Mouse (Mus musculus) neural tube, embryonic 12.5 days (tissue): ENCODE measurements around the gene Gm12216. TPM values are rescaled to one million over a fixed set of nuclear protein-coding genes. Genes with fewer than 3 reads are reported as not detected.
A peak's percentile ranks its signal among the peaks of the same experiment; 100 is the strongest.

Experiments
- ATAC-seq: fragments of 200-750 bp; cut with Nextera tagmentation; 2 replicates; pipeline ENCODE4 v1.8.0; 2017; ENCODE audit warnings: low read depth, mild to moderate bottlenecking, moderate TSS enrichment, moderate library complexity; ENCODE audit not compliant: low FRiP score
- H3K27ac ChIP-seq: fragments of 300-500 bp; sonication (generic); 2 replicates; pipeline ENCODE4 v1.5.1; 2016
- H3K27me3 ChIP-seq: fragments of 300-500 bp; sonication (generic); replicated peaks from 2 replicates; pipeline ENCODE4 v1.6.1; 2016; ENCODE audit warnings: mild to moderate bottlenecking
- H3K36me3 ChIP-seq: fragments of 300-500 bp; sonication (generic); 2 replicates; pipeline ENCODE4 v1.6.1; 2016; ENCODE audit warnings: mild to moderate bottlenecking
- H3K4me1 ChIP-seq: fragments of 300-500 bp; sonication (generic); 2 replicates; pipeline ENCODE4 v1.6.1; 2016
- H3K4me2 ChIP-seq: fragments of 300-500 bp; sonication (generic); replicated peaks from 2 replicates; pipeline ENCODE4 v1.6.1; 2016; ENCODE audit warnings: mild to moderate bottlenecking
- H3K4me3 ChIP-seq: fragments of 300-500 bp; sonication (generic); 2 replicates; pipeline ENCODE4 v1.5.1; 2016
- H3K9ac ChIP-seq: fragments of 300-500 bp; sonication (generic); 2 replicates; pipeline ENCODE4 v1.6.1; 2016; ENCODE audit warnings: mild to moderate bottlenecking
- H3K9me3 ChIP-seq: fragments of 300-500 bp; sonication (generic); 2 replicates; pipeline ENCODE4 v1.6.1; 2016; ENCODE audit warnings: mild to moderate bottlenecking
- WGBS: fragments of 180-500 bp; shearing (Covaris S2); methylation state at CpG from one replicate; pipeline ENCODE4 v1.1.7; 2016; 5-methylcytosine and 5-hydroxymethylcytosine counted together
- microRNA-seq: library from miRNA; unstranded; fragments of <30 nt; microRNA quantifications from one replicate; pipeline ENCODE4, GENCODE M21; 2017
- polyA plus RNA-seq: library from polyadenylated mRNA; unstranded; fragments of >200 nt; fragmentation: Nextera tagmentation; extraction: Ambion mirVana; gene quantifications from 2 replicates; pipeline ENCODE4 v1.2.1, GENCODE M21; 2016

The Gm12216 gene
- polyA plus RNA-seq, 1 experiment from 2014 or later: not detected

- H3K27ac ChIP-seq: no peak overlapping the region
- peak overlapping the region; percentile 35; the same call in 1 of the 2 replicates for H3K9ac ChIP-seq
- H3K36me3 ChIP-seq: no peaks in the 10 kb centered on the region
- no peaks in the 10 kb centered on the region for H3K9me3 ChIP-seq
- peak; percentile 71 for ATAC-seq
- no peak overlapping the region for H3K4me3 ChIP-seq
- peak overlapping the region; percentile 50 for H3K4me2 ChIP-seq
- 25% methylated on average over 17 of the region's 17 CpGs for WGBS
- H3K4me1 ChIP-seq: no peaks in the 10 kb centered on the region
- H3K27me3 ChIP-seq: no peaks in the 10 kb centered on the region
Measured at GRCm38 (mm10) chr11:53735682-53736245, 123.3 kb downstream of the Gm12216 start.

GRCm38 (mm10) chr11:53734970-53735681 lies 123.9 kb downstream of the Gm12216 start:
- Histone ChIP-seq H3K4me1 (no peaks in the 10 kb centered on the region), H3K9me3 (no peaks in the 10 kb centered on the region), H3K27me3 (no peaks in the 10 kb centered on the region), H3K36me3 (no peaks in the 10 kb centered on the region), H3K9ac (no peak overlapping the region), H3K27ac (no peak overlapping the region), H3K4me3 (no peak overlapping the region), H3K4me2 (no peak overlapping the region)
- no peak for ATAC-seq
- WGBS: 74% methylated on average over 18 of the region's 18 CpGs

- Histone ChIP-seq H3K27ac (no peak overlapping the region), H3K27me3 (no peaks in the 10 kb centered on the region), H3K4me1 (no peaks in the 10 kb centered on the region), H3K9ac (no peak overlapping the region), H3K4me3 (no peak overlapping the region), H3K36me3 (no peaks in the 10 kb centered on the region), H3K9me3 (no peaks in the 10 kb centered on the region), H3K4me2 (no peak overlapping the region)
- ATAC-seq: no peak
- WGBS: 85% methylated on average over 2 of the region's 2 CpGs
Measured at GRCm38 (mm10) chr11:53734431-53734830, 124.6 kb downstream of the Gm12216 start.

- H3K4me1 ChIP-seq: no peaks in the 10 kb centered on the region
- no peaks in the 10 kb centered on the region for H3K9me3 ChIP-seq
- no peak overlapping the region for H3K9ac ChIP-seq
- H3K4me3 ChIP-seq: no peak overlapping the region
- ATAC-seq: no peak
- H3K4me2 ChIP-seq: no peak overlapping the region
- H3K27ac ChIP-seq: no peak overlapping the region
- no peaks in the 10 kb centered on the region for H3K36me3 ChIP-seq
- H3K27me3 ChIP-seq: no peaks in the 10 kb centered on the region
- 88% methylated on average over 7 of the region's 7 CpGs for WGBS
Measured at GRCm38 (mm10) chr11:53733824-53734223, 125.2 kb downstream of the Gm12216 start.

Small RNA genes lying within 50 kb of the gene (microRNA-seq; reads per million reads assigned to microRNA genes)
- not detected for gene Mir7671

Other genes with a start within 250 kb of the Gm12216 start
- gene Il4, start 240.6 kb downstream of the Gm12216 start, polyA plus RNA-seq: 2.3 and 3.4 TPM in 2 replicates
- gene Il13, start 224.6 kb downstream of the Gm12216 start, polyA plus RNA-seq: not detected in 2 replicates
- gene Rad50, start 151.9 kb downstream of the Gm12216 start, polyA plus RNA-seq: 15.4 and 18.2 TPM in 2 replicates
- gene Il5, start 138.5 kb downstream of the Gm12216 start, polyA plus RNA-seq: not detected in 2 replicates
- 3.3 and 4.5 TPM in 2 replicates for gene Irf1, start 89.2 kb downstream of the Gm12216 start, polyA plus RNA-seq
- gene Gm17334, start 86.1 kb downstream of the Gm12216 start, polyA plus RNA-seq: not detected in 2 replicates
- gene Slc22a5, start 32.4 kb upstream of the Gm12216 start, polyA plus RNA-seq: 7.4 and 7.6 TPM in 2 replicates
- gene Slc22a21, start 121.1 kb upstream of the Gm12216 start, polyA plus RNA-seq: 1.8 and 2.3 TPM in 2 replicates
- gene Slc22a4, start 168.8 kb upstream of the Gm12216 start, polyA plus RNA-seq: 1.5 and 2.3 TPM in 2 replicates
- gene Pdlim4, start 209.8 kb upstream of the Gm12216 start, polyA plus RNA-seq: 46.1 and 51.4 TPM in 2 replicates
- 15.2 and 17.3 TPM in 2 replicates for gene P4ha2, start 240.8 kb upstream of the Gm12216 start, polyA plus RNA-seq